Mouse (Mus musculus) kidney, postnatal 4 days (tissue): ENCODE data around the gene Ankrd33b.

ENCODE experiments used
- DNase-seq, 2 experiments: peaks; one replicate each; pipeline ENCODE4 v3.0.0; 2021; ENCODE audit warnings: mixed read lengths in 2 of 2

Ankrd33b gene

GRCm38 (mm10) chr15:31367481-31368200 is at the start of gene Ankrd33b:
Ankrd33b (minus strand) TSS chr15:31367726.
- DNase-seq = peak; percentile 78 to 85

GRCm38 (mm10) chr15:31415181-31415580 is 47.7 kb upstream of the Ankrd33b start:
- no peak for DNase-seq

GRCm38 (mm10) chr15:31414179-31414898 is 46.8 kb upstream of the Ankrd33b start:
- DNase-seq = peak in 1 of 2 experiments; percentile 39

GRCm38 (mm10) chr15:31413662-31414061 is 46.1 kb upstream of the Ankrd33b start:
- no peak for DNase-seq

GRCm38 (mm10) chr15:31412933-31413332 is 45.4 kb upstream of the Ankrd33b start:
- DNase-seq = peak; percentile 54 to 70

GRCm38 (mm10) chr15:31412436-31412835 is 44.9 kb upstream of the Ankrd33b start:
- DNase-seq = no peak

- DNase-seq = peak; percentile 50 to 70
Observed at GRCm38 (mm10) chr15:31407490-31407889, 40.0 kb upstream of the Ankrd33b start.

GRCm38 (mm10) chr15:31406881-31407280 is 39.4 kb upstream of the Ankrd33b start:
- no peak for DNase-seq

- no peak for DNase-seq
Observed at GRCm38 (mm10) chr15:31404346-31404745, 36.8 kb upstream of the Ankrd33b start.

GRCm38 (mm10) chr15:31402200-31402892 is 34.8 kb upstream of the Ankrd33b start:
- no peak for DNase-seq

GRCm38 (mm10) chr15:31400974-31401373 is 33.4 kb upstream of the Ankrd33b start:
- DNase-seq = no peak

- no peak for DNase-seq
Observed at GRCm38 (mm10) chr15:31398769-31399168, 31.2 kb upstream of the Ankrd33b start.

- DNase-seq = no peak
Observed at GRCm38 (mm10) chr15:31397379-31397778, 29.9 kb upstream of the Ankrd33b start.

GRCm38 (mm10) chr15:31396755-31397154 is 29.2 kb upstream of the Ankrd33b start:
- DNase-seq = no peak

GRCm38 (mm10) chr15:31395986-31396385 is 28.5 kb upstream of the Ankrd33b start:
- peak in 1 of 2 experiments; percentile 60 for DNase-seq

GRCm38 (mm10) chr15:31393402-31393801 is 25.9 kb upstream of the Ankrd33b start:
- DNase-seq = no peak

GRCm38 (mm10) chr15:31392705-31393104 is 25.2 kb upstream of the Ankrd33b start:
- DNase-seq = peak; percentile 78 to 83

- DNase-seq = no peak
Observed at GRCm38 (mm10) chr15:31392135-31392534, 24.6 kb upstream of the Ankrd33b start.

- DNase-seq = peak; percentile 31 to 57
Observed at GRCm38 (mm10) chr15:31381936-31382468, 14.5 kb upstream of the Ankrd33b start.

GRCm38 (mm10) chr15:31379471-31379870 is 11.9 kb upstream of the Ankrd33b start:
- DNase-seq = no peak

GRCm38 (mm10) chr15:31375212-31375611 is 7.7 kb upstream of the Ankrd33b start:
- DNase-seq = peak; percentile 22 to 45

- DNase-seq = peak in 1 of 2 experiments; percentile 11
Observed at GRCm38 (mm10) chr15:31369125-31369612, 1.6 kb upstream of the Ankrd33b start.

GRCm38 (mm10) chr15:31368556-31368955 is 1.0 kb upstream of the Ankrd33b start:
- no peak for DNase-seq
